Mouse (Mus musculus): ENCODE data around the gene Cd247.
A peak's percentile ranks its signal among the peaks of the same experiment; 100 is the strongest.

Cd247 gene

GRCm38 (mm10) chr1:165775518-165776294 is 12.8 kb upstream of the Cd247 start:
- DNase-seq (ENCODE audit: low spot score): peak; percentile 89

- peak; percentile 64 for DNase-seq (ENCODE audit: low spot score)
These were observed 8.4 kb upstream of the Cd247 start for GRCm38 (mm10) chr1:165779954-165780585.

GRCm38 (mm10) chr1:165780586-165781111 is 7.8 kb upstream of the Cd247 start:
- no peak for DNase-seq (ENCODE audit: low spot score)

GRCm38 (mm10) chr1:165781426-165781825 is 7.1 kb upstream of the Cd247 start:
- no peak for DNase-seq (ENCODE audit: low spot score)

- DNase-seq (ENCODE audit: low spot score): no peak
These were observed 6.6 kb upstream of the Cd247 start for GRCm38 (mm10) chr1:165781911-165782310.

GRCm38 (mm10) chr1:165786296-165786695 is 2.2 kb upstream of the Cd247 start:
- no peak for DNase-seq (ENCODE audit: low spot score)

GRCm38 (mm10) chr1:165789066-165789660 is 682 bp downstream of the Cd247 start:
- no peak for DNase-seq (ENCODE audit: low spot score)

- no peak for DNase-seq (ENCODE audit: low spot score)
These were observed 1.5 kb downstream of the Cd247 start for GRCm38 (mm10) chr1:165789963-165790362.

- no peak for DNase-seq (ENCODE audit: low spot score)
These were observed 2.2 kb downstream of the Cd247 start for GRCm38 (mm10) chr1:165790461-165791210.

- no peak for DNase-seq (ENCODE audit: low spot score)
These were observed 2.9 kb downstream of the Cd247 start for GRCm38 (mm10) chr1:165791411-165791810.

GRCm38 (mm10) chr1:165801709-165802310 is 13.3 kb downstream of the Cd247 start:
- no peak for DNase-seq (ENCODE audit: low spot score)

- no peak for DNase-seq (ENCODE audit: low spot score)
These were observed 14.6 kb downstream of the Cd247 start for GRCm38 (mm10) chr1:165803107-165803506.

GRCm38 (mm10) chr1:165804133-165804532 is 15.7 kb downstream of the Cd247 start:
- DNase-seq (ENCODE audit: low spot score): no peak

- no peak for DNase-seq (ENCODE audit: low spot score)
These were observed 22.2 kb downstream of the Cd247 start for GRCm38 (mm10) chr1:165810633-165811032.

GRCm38 (mm10) chr1:165811170-165811569 is 22.7 kb downstream of the Cd247 start:
- no peak for DNase-seq (ENCODE audit: low spot score)

- DNase-seq (ENCODE audit: low spot score): no peak
These were observed 24.3 kb downstream of the Cd247 start for GRCm38 (mm10) chr1:165812775-165813174.

GRCm38 (mm10) chr1:165814116-165814515 is 25.6 kb downstream of the Cd247 start:
- no peak for DNase-seq (ENCODE audit: low spot score)

- DNase-seq (ENCODE audit: low spot score): no peak
These were observed 26.2 kb downstream of the Cd247 start for GRCm38 (mm10) chr1:165814521-165815278.

- no peak for DNase-seq (ENCODE audit: low spot score)
These were observed 27.9 kb downstream of the Cd247 start for GRCm38 (mm10) chr1:165816391-165816790.

- no peak for DNase-seq (ENCODE audit: low spot score)
These were observed 28.8 kb downstream of the Cd247 start for GRCm38 (mm10) chr1:165817264-165817663.

Measured in MN1 (cell line).